Mouse (Mus musculus) embryo, embryonic 10 days (tissue): ENCODE data around the gene Kcnk1.

Source experiments
- DNase-seq: peaks from one replicate; pipeline ENCODE4 v3.0.0-alpha.2; 2015; ENCODE audit warnings: low spot score

The Kcnk1 gene

DNA sequence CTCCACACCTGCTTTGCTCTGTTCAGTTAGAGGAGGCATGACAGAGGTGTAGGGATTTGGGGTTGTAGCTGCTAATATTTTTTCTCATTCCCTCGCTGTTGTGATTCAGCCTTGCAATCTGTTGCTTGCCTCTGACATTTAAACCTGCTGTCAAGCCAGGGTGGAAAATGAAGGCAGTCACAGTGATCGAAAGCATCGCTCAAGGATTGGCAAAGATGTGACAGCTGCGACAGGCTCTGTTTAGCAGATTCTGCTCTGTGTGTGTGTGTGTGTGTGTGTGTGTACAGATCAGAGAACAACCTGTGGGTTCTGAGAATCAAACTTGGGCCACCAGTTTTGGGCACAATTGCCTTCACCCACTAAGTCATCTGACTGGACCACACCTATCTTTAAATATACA, 50.8 kb downstream of the Kcnk1 start:
- no peak for DNase-seq

DNA sequence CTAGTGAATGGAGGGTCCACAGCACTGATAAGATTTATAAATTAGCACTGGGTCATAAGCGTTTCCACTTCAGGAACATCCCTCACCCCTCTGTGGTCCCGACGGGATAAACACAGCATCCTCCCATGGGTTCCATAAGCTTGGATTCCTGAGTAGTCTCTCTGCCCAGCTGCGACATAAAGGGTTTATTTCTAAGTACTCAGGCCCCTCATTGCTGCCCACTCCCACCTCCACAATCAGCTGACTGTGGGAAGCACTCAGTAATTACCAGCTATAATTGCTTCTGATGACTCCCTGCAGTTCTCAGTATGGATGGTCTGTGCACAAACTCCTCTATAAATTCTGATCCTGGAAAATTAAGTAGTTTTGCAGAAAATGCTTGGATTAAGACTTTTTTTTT, 58.9 kb downstream of the Kcnk1 start:
- no peak for DNase-seq

DNA sequence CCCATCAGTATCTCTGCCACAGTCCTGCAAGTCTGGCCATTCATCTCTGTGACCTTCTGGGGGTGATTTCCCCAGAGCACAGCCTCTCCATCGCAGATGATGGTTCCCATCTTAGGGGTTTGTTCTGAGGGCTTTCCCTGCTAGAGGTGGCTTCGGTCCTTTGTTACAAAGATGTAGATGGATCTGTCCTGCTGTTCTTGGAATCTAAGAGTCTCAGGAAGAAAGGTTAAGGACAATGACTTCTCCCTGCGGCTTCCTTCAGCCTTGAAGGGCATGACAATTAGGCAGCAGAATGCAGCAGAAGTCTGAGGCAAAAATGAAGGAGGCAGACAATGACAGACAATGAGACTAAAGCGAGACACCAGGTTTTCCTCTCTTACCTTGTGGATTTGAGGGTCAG, 63.9 kb downstream of the Kcnk1 start:
- no peak for DNase-seq

DNA sequence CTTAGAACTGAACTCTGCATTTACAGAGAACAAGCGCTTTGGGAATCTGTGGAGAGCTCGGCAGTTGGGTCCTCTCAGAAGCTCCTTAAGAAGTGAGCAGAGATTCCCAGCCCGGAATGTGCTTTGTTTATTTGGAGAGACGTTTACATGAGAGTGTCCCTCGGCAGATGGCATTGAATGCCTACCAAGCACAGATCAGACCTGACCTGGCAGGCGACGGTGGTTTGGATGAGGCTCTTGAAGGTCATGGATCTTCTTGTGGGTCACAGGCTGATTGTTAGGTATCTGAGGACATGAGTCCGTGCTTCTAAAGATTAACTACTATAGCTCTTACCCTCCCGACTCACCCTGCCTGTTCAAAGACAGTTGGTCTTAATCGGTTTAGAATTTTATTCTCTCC, 67.9 kb downstream of the Kcnk1 start:
- DNase-seq = no peak

DNA sequence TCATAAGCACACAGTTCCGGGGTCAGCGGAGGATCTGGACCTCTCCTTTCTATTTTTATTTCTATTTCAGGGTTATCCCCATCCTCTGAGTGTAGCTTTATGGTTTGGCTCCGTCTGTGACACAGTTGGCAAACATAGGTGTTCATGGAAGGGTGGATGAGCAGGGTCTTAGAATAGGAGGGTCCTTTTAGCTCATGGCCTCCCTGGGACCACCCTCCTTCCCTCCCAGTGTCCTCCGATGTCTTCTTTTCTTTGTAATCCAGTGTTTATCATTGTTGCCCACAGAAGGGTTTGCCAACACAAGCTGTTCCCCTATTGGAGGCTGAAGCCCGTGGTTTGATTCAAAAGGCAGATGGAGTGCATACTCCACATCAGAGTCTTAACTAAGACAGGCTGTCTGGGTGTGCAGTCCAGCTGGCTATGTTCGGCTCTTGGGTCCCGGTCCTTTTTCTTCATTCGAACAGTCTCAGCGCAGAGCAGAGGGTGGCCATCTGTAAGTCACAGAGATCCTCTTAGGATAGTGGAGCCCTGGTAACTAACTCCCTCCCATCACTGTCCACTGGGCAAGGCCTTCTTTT, 69.0 kb downstream of the Kcnk1 start:
- no peak for DNase-seq

DNA sequence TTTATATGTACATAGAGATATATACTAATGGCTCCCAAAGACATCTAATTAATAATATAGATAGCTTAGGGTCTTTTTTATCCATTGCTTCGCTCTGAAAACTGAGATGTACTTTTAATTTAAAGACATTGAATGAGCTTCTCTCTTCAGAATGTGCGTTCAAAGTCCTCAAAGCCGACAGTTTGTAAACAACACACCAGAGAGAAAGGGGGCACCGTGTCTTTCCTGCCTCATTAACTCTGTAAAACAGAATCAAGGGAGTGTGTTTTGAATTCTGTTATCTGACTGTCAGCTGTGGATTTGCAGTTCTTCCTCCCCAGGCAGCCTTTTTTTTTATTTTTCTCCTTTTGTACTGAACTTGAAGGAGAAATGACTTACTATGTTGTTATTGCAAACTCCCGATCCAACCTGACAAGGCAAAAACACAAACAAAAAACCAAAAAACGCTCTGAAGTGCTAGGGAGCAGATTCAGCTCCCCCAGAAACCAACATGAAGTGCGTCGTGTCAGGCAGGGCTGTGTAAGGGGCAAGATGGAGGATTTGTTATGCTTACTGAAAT, 69.7 kb downstream of the Kcnk1 start:
- no peak for DNase-seq

DNA sequence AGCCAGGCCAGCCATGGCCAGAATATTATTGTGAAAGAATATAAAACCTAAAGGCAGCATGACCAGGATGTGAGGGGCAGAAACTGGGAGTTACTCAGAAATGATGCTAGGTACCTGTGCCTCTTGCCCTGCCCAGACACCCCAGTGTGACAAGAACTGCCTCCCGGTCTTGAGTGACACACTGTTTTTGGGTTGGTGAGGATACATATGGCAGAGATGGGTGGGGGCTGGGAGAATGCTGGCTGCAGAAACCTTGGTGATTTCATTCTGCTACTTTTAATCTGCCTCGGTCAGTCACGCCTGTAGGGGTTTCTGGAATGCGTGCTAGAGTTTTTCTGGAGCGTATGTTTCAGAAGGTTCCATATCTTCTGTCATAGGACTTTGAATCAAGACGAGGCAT, 72.3 kb downstream of the Kcnk1 start:
- no peak for DNase-seq

DNA sequence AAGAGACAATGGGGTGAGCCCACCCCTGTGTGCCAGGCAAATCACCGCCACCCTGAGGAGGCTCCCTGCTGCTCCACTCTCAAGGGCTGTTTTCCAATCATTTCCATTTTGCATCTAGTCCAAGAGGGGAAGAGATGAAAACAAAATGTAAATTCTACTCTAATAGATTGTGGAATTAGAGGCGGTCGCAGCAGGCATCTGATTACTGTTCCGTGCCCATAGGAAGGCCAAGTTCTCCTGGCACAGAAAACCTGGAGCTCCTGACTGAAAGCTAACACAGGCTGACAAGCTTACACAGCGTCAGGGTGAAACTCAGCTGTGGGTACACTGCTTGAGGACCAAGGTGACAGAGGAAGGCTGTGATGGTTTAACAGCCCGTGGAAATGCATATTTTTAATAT, 73.2 kb downstream of the Kcnk1 start:
- no peak for DNase-seq

DNA sequence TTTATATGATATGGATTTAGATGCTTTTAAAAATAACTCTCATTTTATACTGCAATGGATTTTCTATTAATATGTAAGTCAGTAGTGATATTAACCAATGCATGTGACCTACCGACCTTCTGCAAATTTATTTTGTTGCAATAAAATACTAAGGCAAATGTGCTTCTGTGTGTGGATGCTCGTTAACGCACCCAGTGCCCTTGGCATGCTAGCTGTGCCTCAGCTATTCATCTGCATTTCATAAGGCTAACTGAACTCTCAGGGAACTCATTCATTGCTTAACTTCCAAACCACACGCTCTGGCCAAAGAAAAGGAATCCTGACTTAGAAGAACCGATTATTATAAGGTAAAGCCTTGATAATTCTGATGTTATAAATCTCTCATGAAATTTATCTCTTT, 77.7 kb downstream of the Kcnk1 start:
- DNase-seq = no peak

DNA sequence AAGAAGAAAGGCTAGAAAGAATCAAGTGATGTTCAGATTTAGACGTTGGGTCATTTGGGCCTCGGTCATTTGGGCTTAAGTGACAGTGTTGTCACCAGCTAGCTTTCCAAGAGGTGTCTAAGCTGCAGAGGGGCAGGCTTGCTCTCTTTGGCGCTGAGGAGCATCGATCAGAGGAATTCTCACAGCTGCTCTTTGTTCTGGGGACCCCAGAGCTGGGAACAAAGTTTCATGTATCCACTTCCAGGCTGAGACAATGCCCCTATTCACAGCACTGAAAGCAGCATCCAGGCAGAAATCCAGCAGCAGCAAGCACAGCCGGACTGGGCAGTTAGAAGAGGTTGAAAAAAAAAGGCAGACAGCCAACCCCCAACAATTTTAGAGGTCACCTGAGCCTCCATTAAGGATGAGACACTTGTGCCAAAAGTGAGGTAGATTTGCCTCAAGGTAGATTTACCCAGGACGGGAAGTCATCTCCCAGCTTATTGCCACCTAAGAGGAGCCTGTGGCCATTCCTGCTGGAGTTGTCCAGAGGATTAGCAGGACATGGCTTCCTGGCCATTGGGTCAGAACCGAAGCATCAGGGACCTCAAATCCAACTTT, 78.3 kb downstream of the Kcnk1 start:
- DNase-seq = peak; percentile 37

DNA sequence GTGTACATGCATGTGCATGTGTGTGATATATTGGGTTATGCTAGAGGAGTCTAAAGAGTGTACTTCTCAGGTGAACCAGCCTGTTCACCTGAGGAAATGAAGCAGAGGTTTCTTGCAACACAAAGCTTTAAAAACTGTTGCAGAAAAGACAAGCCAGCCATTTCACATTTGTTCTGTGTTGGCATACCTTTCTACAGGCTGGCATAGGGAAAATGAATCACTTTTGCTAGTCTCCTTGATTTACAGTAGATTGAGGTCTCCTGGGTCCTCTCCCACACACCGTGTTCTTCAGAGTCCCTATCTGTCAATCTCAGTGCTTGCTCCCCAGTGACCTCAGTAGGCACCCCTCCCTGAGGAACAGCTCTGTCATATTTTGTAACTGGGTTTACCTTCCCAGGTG, 79.1 kb downstream of the Kcnk1 start:
- no peak for DNase-seq

DNA sequence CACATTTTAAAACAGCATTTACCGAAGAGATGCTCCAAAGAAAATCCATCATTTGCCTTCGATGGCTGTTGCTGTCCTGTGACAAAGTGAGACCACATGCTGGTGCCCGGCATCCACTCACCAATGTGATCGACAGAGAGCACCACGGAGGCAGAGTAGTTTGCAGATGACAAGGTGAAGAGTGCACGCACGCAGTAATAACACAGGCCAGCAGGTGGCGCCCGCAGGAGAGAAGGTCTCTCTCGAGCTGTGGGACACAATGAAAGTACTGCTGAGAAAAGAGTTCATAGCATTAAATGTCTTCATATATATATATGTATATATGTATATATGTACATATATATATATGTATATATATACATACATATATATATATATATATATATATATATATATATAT, 80.4 kb downstream of the Kcnk1 start:
- DNase-seq = peak; percentile 85
